Mouse (Mus musculus): ENCODE results near the gene Fhad1. TPM values are rescaled to one million over a fixed set of nuclear protein-coding genes. Genes with fewer than 3 reads are reported as not detected.
"Not testable (repeated sequence)": the region's sequence is repeated elsewhere in the genome, so short reads cannot be mapped to it uniquely, and the experiment has no call there.

The Fhad1 gene
- polyA plus RNA-seq, 1 experiment from 2014 or later = 1.5 TPM

DNA sequence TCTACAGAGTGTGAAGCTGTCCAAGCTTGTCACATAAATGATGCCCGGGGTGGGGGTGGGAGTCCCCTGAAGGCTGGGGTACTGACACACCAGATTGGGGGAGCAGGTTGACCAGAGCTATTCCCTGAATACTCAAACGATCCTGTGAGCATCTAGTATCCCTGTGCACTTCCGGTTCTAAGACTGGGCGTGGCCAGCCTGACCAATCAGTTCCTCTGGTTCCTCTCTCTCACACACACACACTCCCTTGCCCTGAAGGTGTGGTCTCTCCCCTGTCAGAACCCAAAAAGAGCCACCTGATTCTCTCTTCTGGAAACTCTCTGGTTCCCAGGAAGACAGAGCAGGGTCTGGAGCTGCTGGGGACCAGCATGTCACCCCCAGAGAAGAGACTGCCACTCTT lies 38.4 kb upstream of the Fhad1 start:
- Histone ChIP-seq H3K27me3 (no peaks in the 10 kb centered on the region), H3K4me2 (no peak overlapping the region), H3K9ac (no peak overlapping the region), H3K36me3 (ENCODE audit: poor library complexity, severe bottlenecking) (no peaks in the 10 kb centered on the region), H3K27ac (no peak overlapping the region), H3K4me1 (0 out of 2 replicates have a peak, but pooled peaks cover 6% of the 10 kb centered on the region), H3K9me3 (replicated peaks) (no peaks in the 10 kb centered on the region), H3K4me3 (no peak overlapping the region)
- ATAC-seq = no peak
- 70% methylated on average over 4 of the region's 4 CpGs for WGBS

DNA sequence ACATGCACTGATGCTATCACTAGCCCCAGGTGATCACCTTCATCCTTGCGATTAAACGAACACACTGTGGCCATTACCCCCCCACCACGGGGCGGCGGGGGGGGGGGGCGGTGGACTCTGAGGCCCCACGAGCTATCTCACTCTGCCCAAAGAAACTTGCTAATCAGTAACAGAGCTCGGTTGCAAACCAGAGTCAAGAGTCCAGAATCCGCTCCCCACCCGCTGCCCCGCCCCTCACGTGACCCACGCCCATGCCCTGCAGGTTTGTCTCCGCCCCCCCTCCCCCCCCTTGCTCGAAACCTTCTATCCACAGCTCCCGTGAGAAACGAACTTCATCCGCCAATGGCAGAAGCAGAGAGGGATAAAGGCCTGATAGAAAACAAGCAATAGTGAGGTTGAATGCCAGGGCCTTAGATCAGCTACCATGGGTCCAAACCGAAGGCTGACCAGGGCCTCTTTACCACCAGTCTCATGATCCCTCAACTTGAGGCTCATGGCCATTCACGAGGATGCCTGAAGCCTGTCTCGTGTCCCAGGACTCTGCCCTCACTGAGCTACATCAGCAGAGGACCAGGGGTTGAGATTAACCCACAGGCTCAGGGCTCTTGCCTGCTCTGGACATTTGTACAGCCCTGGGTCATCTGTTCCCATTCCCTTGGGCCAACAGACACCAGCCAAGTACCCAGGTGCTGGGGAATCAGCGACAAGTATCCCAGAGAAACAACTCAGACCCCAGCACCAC lies 37.7 kb upstream of the Fhad1 start:
- 53% methylated on average over 22 of the region's 22 CpGs for WGBS
- no peaks in the 10 kb centered on the region for H3K27me3 ChIP-seq

DNA sequence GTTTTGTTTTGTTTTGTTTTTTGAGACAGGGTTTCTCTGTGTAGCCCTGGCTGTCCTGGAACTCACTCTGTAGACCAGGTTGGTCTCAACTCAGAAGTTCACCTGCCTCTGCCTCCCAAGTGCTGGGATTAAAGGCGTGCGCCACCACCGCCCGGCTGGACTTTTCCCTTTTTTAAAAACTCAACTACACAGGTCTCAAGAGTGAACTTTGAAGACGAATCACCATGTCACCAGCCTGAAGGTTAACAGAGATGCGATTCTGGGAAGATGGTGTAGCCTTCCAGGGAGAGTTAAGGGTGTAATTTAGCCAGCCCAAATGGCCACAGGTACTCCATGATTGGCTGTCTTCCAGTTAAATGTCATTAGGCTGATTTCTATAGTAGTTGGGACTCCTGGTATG lies 37.0 kb upstream of the Fhad1 start:
- not testable (repeated sequence) for H3K27ac ChIP-seq; H3K4me1 ChIP-seq; H3K36me3 ChIP-seq (ENCODE audit: poor library complexity, severe bottlenecking); H3K9ac ChIP-seq; ATAC-seq; H3K4me3 ChIP-seq; H3K9me3 ChIP-seq (replicated peaks); H3K4me2 ChIP-seq; H3K27me3 ChIP-seq
- WGBS = 97% methylated on average over 6 of the region's 6 CpGs

More for the DNA sequence above, 37.7 kb upstream of the Fhad1 start:
- no peak overlapping the region for H3K27ac ChIP-seq
- H3K9me3 ChIP-seq (replicated peaks) = no peaks in the 10 kb centered on the region
- no peak overlapping the region for H3K4me3 ChIP-seq
- no peaks in the 10 kb centered on the region for H3K36me3 ChIP-seq (ENCODE audit: poor library complexity, severe bottlenecking)
- H3K4me1 ChIP-seq = 0 out of 2 replicates have a peak, but pooled peaks cover 3% of the 10 kb centered on the region
- H3K9ac ChIP-seq = no peak overlapping the region
- no peak for ATAC-seq
- no peak overlapping the region for H3K4me2 ChIP-seq

DNA sequence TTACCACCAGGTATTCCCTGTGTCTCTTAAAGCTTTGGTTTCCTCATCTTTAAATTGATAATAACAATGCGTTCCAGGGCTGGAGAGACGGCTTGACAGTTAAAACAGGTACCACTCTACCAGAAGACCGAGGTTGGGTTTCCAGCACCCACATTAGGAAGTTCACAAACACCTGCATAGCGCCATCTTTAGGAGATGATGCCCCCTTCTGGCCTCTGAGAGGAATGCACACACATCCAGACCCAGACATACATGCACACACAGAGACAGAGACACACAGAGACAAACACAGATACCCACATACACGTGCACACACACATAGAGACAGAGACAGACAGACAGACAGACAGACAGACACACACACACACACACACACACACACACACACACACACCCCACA lies 35.1 kb upstream of the Fhad1 start:
- no peaks in the 10 kb centered on the region for H3K36me3 ChIP-seq (ENCODE audit: poor library complexity, severe bottlenecking)
- WGBS = 93% methylated on average over 5 of the region's 5 CpGs
- H3K9me3 ChIP-seq (replicated peaks) = no peaks in the 10 kb centered on the region
- no peak for ATAC-seq
- no peak overlapping the region for H3K4me2 ChIP-seq
- no peaks in the 10 kb centered on the region for H3K4me1 ChIP-seq
- H3K27me3 ChIP-seq = no peaks in the 10 kb centered on the region
- H3K4me3 ChIP-seq = no peak overlapping the region
- no peak overlapping the region for H3K27ac ChIP-seq
- no peak overlapping the region for H3K9ac ChIP-seq

DNA sequence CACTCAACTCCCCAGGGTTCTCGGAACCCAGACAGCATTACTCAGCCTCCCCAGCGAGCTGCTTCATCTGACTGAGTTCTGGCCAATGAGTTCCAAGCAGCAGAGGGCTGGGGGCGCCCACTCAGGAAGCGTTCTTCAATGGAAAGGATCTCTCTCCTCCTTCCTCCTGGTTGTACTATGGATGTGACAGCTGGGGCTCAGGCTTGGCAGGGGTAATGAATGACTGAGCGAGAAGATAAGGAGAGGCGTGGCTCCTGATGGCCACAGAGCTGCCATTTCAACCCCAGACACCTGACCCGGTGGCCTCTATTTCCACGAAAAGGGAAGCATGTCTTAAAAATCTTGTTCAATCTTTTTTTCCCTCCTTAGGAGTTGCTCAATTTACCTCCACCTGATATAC lies 33.5 kb upstream of the Fhad1 start:
- Histone ChIP-seq H3K9me3 (replicated peaks) (no peaks in the 10 kb centered on the region), H3K36me3 (ENCODE audit: poor library complexity, severe bottlenecking) (no peaks in the 10 kb centered on the region), H3K27ac (no peak overlapping the region), H3K4me1 (no peaks in the 10 kb centered on the region), H3K27me3 (no peaks in the 10 kb centered on the region), H3K4me3 (no peak overlapping the region), H3K4me2 (no peak overlapping the region), H3K9ac (no peak overlapping the region)
- no peak for ATAC-seq
- 82% methylated on average over 8 of the region's 8 CpGs for WGBS

DNA sequence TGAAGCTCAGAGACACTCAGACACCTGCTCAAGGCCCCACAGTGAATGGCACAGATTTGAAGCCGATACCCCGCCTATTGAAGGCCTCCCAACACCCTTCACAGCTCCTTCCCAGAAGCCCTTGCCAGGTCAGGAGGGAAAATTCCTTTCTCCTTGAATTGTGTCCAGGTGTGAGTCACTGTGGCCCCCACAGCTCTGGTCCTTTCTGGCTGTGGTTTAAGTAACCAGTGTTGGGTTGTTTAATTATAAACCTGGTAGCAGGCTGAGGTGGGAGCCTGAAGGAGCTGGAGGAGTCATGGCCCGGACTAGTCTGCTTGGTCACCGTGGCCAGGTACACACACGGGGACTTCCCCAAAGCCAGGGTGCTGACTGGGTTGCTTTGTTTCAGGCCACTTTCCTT lies 32.1 kb upstream of the Fhad1 start:
- Histone ChIP-seq H3K4me1 (no peaks in the 10 kb centered on the region), H3K36me3 (ENCODE audit: poor library complexity, severe bottlenecking) (no peaks in the 10 kb centered on the region), H3K9ac (no peak overlapping the region), H3K4me3 (no peak overlapping the region), H3K9me3 (replicated peaks) (no peaks in the 10 kb centered on the region), H3K4me2 (no peak overlapping the region), H3K27ac (no peak overlapping the region), H3K27me3 (no peaks in the 10 kb centered on the region)
- WGBS = 84% methylated on average over 5 of the region's 5 CpGs
- no peak for ATAC-seq

DNA sequence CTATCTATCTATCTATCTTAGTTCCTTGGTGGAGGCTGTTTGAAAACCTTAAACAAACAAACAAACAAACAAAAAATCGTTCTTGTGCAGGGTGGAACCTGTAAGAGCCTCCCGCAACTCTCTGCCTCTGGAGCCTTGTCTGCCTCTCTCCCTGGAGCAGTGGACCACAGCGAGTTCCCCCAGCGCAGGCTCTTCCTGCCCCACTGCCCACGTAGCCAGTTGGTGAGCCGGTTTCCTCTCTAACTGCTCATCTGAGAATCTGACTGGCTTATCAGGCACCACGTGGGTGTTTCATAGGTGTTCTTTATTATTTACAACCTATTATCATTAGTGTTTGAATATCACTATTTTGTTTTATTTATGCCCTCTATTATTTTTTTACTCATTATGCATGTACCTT lies 31.6 kb upstream of the Fhad1 start:
- Histone ChIP-seq H3K36me3 (ENCODE audit: poor library complexity, severe bottlenecking) (no peaks in the 10 kb centered on the region), H3K27ac (no peak overlapping the region), H3K4me1 (no peaks in the 10 kb centered on the region), H3K27me3 (no peaks in the 10 kb centered on the region), H3K9me3 (replicated peaks) (no peaks in the 10 kb centered on the region), H3K4me2 (no peak overlapping the region), H3K4me3 (no peak overlapping the region), H3K9ac (no peak overlapping the region)
- ATAC-seq = no peak
- 81% methylated on average over 7 of the region's 7 CpGs for WGBS

DNA sequence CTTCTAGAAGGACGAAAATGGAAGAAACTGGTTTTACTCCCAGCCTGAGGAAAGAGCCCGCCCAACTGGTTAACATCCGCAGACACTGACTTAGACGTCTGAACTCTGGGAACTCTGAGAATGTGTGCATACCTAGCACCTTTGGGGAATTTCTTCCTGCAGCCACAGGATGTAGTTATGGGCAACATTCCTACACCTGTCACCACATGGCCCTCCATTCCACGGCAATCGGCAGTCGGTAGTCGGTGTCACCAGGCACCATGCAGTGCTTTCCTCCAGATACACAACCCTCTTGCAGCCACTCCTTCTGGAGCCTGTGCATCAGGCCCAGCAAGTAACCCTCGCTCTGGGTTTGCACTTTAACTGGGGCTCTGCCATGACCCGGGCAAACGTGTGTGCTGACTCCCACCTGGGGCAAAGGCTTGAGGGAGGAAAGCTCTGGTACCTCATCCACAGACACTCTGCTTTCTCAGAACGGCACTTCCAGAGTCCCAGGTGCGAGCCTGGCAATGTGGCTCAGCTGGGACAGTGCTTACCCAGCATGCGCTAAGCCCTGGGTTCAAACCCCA lies 30.8 kb upstream of the Fhad1 start:
- ATAC-seq = no peak
- no peak overlapping the region for H3K27ac ChIP-seq
- no peak overlapping the region for H3K4me2 ChIP-seq

DNA sequence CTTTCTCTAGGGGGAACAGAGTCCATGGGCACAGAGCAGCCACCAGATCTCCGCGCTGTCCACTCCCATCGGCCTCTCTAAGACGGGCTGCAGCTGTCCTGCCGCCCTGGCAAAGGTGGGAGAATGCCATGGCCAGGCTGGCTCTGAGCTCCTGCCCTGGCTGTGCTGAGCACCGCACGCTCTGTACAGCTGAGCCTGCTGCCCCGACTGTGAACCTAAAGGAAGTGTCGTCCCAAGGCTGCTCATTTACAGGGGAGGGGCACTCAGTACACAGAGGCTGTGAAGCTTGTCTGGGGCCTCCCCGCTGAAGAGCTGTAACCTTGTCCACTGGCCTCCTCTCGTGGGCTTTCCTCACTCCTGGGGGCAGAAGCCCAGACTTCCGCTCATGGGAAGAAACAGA lies 29.6 kb upstream of the Fhad1 start:
- no peak for ATAC-seq
- Histone ChIP-seq H3K27me3 (no peaks in the 10 kb centered on the region), H3K9me3 (replicated peaks) (no peaks in the 10 kb centered on the region), H3K4me3 (no peak overlapping the region), H3K27ac (no peak overlapping the region), H3K4me2 (no peak overlapping the region), H3K36me3 (ENCODE audit: poor library complexity, severe bottlenecking) (no peaks in the 10 kb centered on the region), H3K4me1 (no peaks in the 10 kb centered on the region), H3K9ac (no peak overlapping the region)
- WGBS = 76% methylated on average over 12 of the region's 12 CpGs

More for the DNA sequence above, 30.8 kb upstream of the Fhad1 start:
- H3K9me3 ChIP-seq (replicated peaks) = no peaks in the 10 kb centered on the region
- H3K27me3 ChIP-seq = no peaks in the 10 kb centered on the region
- H3K9ac ChIP-seq = no peak overlapping the region
- WGBS = 89% methylated on average over 14 of the region's 14 CpGs
- no peaks in the 10 kb centered on the region for H3K4me1 ChIP-seq
- no peak overlapping the region for H3K4me3 ChIP-seq
- H3K36me3 ChIP-seq (ENCODE audit: poor library complexity, severe bottlenecking) = no peaks in the 10 kb centered on the region

DNA sequence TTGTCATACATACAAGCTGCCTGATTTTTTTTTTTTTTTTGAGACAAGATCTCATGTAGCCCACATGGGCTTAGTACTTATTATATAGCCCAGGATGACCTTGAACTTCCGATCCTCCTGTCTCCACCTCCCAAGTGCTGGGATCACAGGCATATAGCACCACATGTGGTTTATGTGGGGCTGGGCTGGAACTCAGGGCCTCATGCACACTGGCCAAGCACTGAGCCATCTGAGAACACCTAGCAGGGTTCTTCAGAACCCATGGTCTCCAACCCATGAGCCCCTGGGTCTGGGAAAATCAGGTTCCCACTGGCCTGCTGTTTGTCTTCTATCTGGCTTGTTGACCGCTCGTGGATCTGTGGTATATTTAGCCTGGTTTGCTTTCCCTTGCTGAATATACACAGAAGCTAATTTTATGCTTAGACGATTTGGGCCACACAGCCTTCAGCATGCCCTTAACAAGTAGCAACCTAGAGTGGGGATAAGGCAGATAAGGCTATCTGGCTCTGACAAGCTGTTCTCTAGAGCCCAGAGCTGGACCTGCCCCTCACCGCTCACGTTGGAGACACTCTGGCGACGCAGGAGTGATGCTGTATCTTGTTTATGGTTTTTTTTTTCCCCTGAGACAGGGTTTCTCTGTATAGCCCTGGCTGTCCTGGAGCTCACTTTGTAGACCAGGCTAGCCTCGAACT lies 24.9 kb upstream of the Fhad1 start:
- ATAC-seq = no peak
- Histone ChIP-seq H3K27me3 (no peaks in the 10 kb centered on the region), H3K36me3 (ENCODE audit: poor library complexity, severe bottlenecking) (no peaks in the 10 kb centered on the region), H3K4me3 (no peak overlapping the region), H3K9ac (no peak overlapping the region), H3K4me2 (no peak overlapping the region), H3K27ac (no peak overlapping the region), H3K9me3 (replicated peaks) (no peaks in the 10 kb centered on the region), H3K4me1 (no peaks in the 10 kb centered on the region)
- WGBS = 90% methylated on average over 9 of the region's 9 CpGs

DNA sequence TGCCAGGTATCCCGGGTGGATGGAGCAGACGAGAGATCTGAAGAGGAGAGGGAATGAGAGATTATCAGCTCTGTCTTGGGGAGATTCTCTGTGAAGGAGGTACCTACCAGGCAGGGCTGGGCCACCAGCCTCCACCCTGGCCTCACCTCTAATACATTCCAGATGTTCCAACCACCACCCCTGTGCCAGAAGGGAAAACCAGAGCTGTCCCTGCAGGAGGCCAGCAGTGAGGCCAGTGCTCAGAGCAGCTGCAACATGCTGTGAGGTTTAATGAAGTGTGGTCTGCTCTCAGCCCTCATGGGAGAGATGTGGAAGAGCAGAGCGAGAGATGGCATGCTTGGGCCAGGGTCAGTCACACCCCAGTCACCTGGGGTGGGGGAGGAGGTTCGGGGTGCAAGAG lies 23.0 kb upstream of the Fhad1 start:
- 67% methylated on average over 4 of the region's 4 CpGs for WGBS
- no peaks in the 10 kb centered on the region for H3K4me1 ChIP-seq
- no peaks in the 10 kb centered on the region for H3K27me3 ChIP-seq
- H3K36me3 ChIP-seq (ENCODE audit: poor library complexity, severe bottlenecking) = no peaks in the 10 kb centered on the region
- no peak overlapping the region for H3K4me2 ChIP-seq
- H3K4me3 ChIP-seq = no peak overlapping the region
- ATAC-seq = no peak
- no peaks in the 10 kb centered on the region for H3K9me3 ChIP-seq (replicated peaks)
- H3K27ac ChIP-seq = no peak overlapping the region
- no peak overlapping the region for H3K9ac ChIP-seq

DNA sequence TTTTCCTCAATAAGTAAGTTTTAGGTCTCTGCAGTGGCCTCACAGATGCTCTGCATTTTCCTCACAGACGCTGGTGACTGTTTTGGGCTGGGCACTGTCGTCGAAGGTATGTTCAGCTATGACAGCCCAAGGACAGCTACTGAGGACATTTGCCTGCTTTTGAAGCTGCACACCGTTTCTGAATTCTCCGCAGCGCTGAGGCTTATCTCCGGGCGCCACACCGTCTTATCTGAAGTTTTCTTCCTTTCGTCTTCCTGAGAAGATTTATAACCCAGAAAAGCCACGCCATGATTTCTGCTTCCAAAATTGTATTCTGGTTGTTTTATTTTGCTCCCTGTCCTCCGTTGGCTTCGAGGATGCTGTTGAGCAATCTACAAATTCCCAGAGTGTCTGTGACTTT lies 13.7 kb upstream of the Fhad1 start:
- ATAC-seq = no peak
- H3K4me2 ChIP-seq = no peak overlapping the region
- no peak overlapping the region for H3K27ac ChIP-seq
- 94% methylated on average over 13 of the region's 13 CpGs for WGBS
- no peak overlapping the region for H3K4me3 ChIP-seq
- H3K27me3 ChIP-seq = no peaks in the 10 kb centered on the region
- no peaks in the 10 kb centered on the region for H3K4me1 ChIP-seq
- H3K36me3 ChIP-seq (ENCODE audit: poor library complexity, severe bottlenecking) = no peaks in the 10 kb centered on the region
- H3K9ac ChIP-seq = no peak overlapping the region
- 0 out of 2 replicates have a peak, but pooled peaks cover 5% of the 10 kb centered on the region for H3K9me3 ChIP-seq (replicated peaks)

All from forebrain, embryonic 13.5 days (tissue).